Mouse (Mus musculus): ENCODE results near the gene Uxt.

Gene Uxt

GRCm38 (mm10) chrX:20961477-20962378 lies at the start of gene Uxt:
Gene Uxt (minus strand): TSS chrX:20962017.
- peak; percentile 75 to 89 for DNase-seq (ENCODE audit: low spot score in 2 of 2)

GRCm38 (mm10) chrX:20980901-20981300 lies 19.1 kb upstream of the Uxt start:
- no peak for DNase-seq (ENCODE audit: low spot score in 2 of 2)

- peak; percentile 90 to 91 for DNase-seq (ENCODE audit: low spot score in 2 of 2)
Measured at GRCm38 (mm10) chrX:20950191-20950880, 11.5 kb downstream of the Uxt start, which contains the start of gene Elk1. Gene Elk1 (minus strand): TSS chrX:20950608.

- peak in 1 of 2 experiments; percentile 66 for DNase-seq (ENCODE audit: low spot score in 2 of 2)
Measured at GRCm38 (mm10) chrX:20946055-20946454, 15.8 kb downstream of the Uxt start.

GRCm38 (mm10) chrX:20931963-20932362 lies 29.9 kb downstream of the Uxt start:
- no peak for DNase-seq (ENCODE audit: low spot score in 2 of 2)

GRCm38 (mm10) chrX:20931364-20931763 lies 30.5 kb downstream of the Uxt start, which contains the start of gene Cfp:
Gene Cfp (minus strand): TSS chrX:20931555.
- DNase-seq (ENCODE audit: low spot score in 2 of 2): no peak

GRCm38 (mm10) chrX:20929859-20930258 lies 32.0 kb downstream of the Uxt start:
- no peak for DNase-seq (ENCODE audit: low spot score in 2 of 2)

- peak in 1 of 2 experiments; percentile 29 for DNase-seq (ENCODE audit: low spot score in 2 of 2)
Measured at GRCm38 (mm10) chrX:20924976-20925375, 36.8 kb downstream of the Uxt start.

- DNase-seq (ENCODE audit: low spot score in 2 of 2): no peak
Measured at GRCm38 (mm10) chrX:20923506-20923905, 38.3 kb downstream of the Uxt start.

GRCm38 (mm10) chrX:20921366-20921765 lies 40.5 kb downstream of the Uxt start:
- DNase-seq (ENCODE audit: low spot score in 2 of 2): peak in 1 of 2 experiments; percentile 35

GRCm38 (mm10) chrX:20920844-20921364 lies 40.9 kb downstream of the Uxt start, which contains the start of gene Syn1:
Gene Syn1 (minus strand): TSS chrX:20921004.
- DNase-seq (ENCODE audit: low spot score in 2 of 2): peak; percentile 82 to 85

GRCm38 (mm10) chrX:20920249-20920843 lies 41.5 kb downstream of the Uxt start:
- no peak for DNase-seq (ENCODE audit: low spot score in 2 of 2)

GRCm38 (mm10) chrX:20915075-20915474 lies 46.7 kb downstream of the Uxt start:
- peak in 1 of 2 experiments; percentile 19 for DNase-seq (ENCODE audit: low spot score in 2 of 2)

- no peak for DNase-seq (ENCODE audit: low spot score in 2 of 2)
Measured at GRCm38 (mm10) chrX:20913726-20914125, 48.1 kb downstream of the Uxt start.

- DNase-seq (ENCODE audit: low spot score in 2 of 2): no peak
Measured at GRCm38 (mm10) chrX:20910074-20910473, 51.7 kb downstream of the Uxt start.

Data from left cerebral cortex, adult 9 months (tissue).